Mouse (Mus musculus) layer of hippocampus, postnatal 14 days (tissue): ENCODE measurements around the gene Tmem63a. TPM values are rescaled to one million over a fixed set of nuclear protein-coding genes. Genes with fewer than 3 reads are reported as not detected.

ENCODE experiments used
- DNase-seq, 2 experiments: peaks; one replicate each; pipeline ENCODE4 v3.0.0; 2021 to 2022; ENCODE audit warnings: low spot score in 2 of 2, mixed read lengths in 1 of 2
- total RNA-seq, 2 experiments: library from RNA; stranded (reverse); gene quantifications; 2 replicates each; pipeline ENCODE4 v1.2.3; 2021

Tmem63a gene
- total RNA-seq, 2 experiments from 2014 or later = 8.6 to 11.5 TPM

DNA sequence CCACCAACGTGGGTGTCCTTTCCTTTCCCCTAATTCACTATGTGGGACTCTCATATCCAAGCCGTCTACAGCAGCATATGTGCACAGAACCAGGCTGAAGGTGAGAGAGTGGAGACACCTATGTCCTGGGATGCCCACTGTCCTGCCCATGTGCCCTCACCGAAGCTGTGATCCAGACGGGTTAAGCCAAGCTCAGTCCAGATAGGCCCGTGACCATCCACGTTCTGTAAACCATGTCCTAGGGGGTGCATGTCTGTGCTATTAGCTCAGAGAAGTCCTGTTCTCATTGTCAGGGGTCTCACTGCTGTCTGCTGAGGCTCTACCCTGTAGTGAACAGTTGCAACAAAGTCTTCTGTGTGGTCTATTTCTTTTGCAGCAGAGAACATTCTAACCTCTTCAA is 65.7 kb downstream of the Tmem63a start:
- DNase-seq = no peak

DNA sequence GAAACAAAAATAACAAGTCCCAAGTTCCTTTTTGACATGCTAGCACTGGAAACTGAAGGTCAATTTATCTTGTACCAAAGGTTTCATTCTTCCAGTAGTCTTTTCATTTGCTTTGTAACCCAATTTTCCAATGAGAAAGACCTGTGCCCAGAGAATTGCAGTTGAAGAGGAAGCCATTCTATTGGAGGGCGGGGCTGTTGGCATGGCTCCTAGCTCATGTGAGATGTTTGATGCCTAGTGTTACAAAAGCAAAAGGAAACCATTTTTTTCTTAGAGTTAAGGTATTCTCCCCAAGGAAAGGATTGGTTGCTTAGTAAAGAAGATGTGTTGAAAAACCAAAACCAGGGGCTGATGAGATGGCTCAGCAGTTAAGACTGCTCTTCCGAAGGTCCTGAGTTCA is 66.1 kb downstream of the Tmem63a start:
- no peak for DNase-seq

DNA sequence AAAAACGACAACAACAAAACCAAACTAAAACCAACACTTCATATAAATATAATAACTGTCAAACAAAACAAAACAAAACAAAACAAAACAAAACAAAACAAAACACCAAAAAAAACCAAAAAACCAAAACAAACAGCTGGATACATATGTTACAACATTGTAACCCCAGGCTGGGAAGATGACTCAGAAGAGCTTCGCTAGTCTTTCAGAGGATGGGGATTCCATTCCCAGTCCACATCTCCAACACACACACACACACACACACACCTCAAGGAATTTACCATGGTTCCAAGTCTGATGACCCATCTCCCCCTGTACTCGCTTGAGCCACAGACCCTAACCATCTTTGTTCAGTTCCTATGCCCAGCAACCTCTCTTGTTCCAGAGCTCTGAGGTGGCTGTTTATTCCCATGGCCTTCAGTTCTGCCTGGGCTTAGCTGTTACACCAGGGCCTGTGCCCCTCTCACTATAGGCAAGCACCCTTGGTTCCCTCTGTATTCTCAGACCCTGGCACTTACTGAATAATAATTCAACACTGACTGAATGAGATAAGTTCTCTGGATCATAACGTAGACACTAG is 67.0 kb downstream of the Tmem63a start:
- no peak for DNase-seq

DNA sequence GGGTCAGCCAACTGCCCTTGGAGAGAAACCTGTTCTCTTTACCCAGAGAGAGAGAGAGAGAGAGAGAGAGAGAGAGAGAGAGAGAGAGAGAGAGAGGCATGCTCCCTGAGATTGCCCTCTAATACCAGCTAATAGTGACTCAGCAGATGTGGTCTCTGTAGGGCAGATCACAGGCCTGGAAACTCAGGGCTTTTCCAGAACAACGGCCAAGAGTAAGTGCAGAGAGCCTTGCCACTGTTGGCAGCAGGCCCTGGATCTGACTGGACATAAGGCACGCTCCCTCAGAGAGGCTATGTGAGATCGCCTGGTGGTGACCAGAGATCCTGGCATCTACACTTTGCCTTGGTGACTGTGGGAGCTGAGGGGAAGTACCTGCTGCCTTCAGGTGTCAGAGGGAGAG is 67.6 kb downstream of the Tmem63a start:
- no peak for DNase-seq

DNA sequence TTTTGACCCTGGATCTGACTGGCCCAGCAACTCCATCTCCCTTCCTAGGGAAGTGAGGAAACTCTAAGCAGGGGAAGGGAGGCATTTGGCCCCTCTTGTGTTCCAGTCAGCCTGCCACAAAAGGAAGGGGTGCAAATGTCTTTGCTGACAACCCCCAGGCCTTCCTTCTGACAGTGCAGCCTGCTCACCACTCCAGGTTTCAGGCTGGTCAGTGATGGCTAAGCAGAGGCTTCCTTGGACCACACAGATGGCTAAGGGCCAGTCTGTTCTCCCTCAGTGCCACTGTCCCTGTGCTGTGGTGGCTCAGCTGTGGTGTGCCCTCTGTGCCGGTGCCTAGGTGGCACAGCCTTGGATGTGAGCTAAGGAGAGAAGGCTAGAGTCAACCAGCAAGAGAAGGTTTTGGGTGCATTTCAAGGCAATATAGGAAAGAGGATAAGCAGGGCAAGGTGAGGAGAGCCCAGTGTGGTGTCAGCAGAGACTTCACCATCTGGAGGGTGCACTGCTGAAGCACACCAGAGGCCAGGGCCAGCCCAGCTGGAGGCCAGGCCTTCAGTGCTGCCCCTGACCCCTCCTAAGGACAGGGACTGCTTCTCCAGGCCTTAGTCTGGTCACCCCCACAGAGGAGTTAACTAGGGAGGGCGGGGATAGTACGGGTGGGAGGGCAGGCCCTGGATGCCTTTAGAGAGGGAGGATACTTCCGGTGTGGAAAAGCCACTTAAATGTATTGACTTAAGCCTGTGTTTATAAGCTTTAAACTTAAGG is 68.2 kb downstream of the Tmem63a start:
- no peak for DNase-seq

DNA sequence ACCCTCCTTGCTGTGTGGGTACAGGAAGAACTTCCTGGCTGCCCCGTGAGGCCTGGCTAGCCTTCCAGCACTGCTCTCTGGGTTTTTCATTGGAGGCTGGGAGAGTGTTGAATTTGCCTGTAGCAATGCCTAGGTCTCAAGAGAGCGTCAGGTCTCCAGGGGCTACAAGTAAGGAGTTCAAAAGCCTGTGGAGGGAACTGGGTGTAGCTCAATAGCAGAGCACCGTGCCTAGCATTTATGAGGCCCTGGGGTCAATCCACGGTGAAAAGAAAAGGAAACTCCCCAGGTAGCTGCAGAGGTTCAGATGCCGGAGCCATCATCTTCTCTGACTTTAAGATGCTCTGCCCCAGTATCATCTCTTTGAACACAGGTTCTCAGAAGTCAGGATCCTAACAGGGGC is 69.5 kb downstream of the Tmem63a start:
- no peak for DNase-seq

DNA sequence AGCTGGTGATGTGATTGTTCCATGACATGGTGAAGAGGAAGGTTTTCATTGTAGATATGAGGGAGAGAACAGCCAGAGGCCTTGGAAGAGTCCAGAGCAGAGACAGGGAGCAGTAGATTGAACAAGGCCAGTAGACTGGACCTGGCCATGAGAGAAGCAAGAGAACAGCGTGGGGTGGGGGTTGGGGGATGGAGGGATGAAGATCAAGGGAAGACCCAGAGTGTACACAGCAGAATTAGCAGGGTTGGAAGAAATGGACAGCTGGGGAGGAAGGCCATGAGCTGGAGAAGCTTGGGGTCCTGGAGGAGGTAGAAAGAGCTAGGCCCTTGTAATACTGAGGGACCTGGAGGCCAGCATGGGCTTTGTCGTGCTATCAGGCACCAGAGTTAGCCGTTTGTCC is 70.3 kb downstream of the Tmem63a start:
- no peak for DNase-seq

DNA sequence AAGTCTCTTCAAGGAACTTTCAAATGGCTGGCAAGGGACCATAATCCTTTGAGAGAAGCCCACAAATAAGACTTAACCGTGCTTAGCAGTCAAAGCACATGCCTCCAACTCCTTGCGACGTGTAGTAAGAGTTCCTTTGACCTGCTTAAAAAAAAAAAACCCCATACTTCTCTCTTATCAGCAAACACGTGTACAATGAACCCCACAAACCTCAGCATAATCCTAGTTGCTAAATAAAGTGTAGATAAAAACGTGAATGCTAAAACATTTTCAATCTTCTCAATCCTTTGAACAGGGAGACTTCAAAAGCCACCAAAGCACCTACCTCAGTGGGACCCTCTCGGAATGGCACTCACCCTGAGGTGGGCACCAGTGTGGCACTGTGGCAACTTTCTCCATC is 71.3 kb downstream of the Tmem63a start:
- no peak for DNase-seq

DNA sequence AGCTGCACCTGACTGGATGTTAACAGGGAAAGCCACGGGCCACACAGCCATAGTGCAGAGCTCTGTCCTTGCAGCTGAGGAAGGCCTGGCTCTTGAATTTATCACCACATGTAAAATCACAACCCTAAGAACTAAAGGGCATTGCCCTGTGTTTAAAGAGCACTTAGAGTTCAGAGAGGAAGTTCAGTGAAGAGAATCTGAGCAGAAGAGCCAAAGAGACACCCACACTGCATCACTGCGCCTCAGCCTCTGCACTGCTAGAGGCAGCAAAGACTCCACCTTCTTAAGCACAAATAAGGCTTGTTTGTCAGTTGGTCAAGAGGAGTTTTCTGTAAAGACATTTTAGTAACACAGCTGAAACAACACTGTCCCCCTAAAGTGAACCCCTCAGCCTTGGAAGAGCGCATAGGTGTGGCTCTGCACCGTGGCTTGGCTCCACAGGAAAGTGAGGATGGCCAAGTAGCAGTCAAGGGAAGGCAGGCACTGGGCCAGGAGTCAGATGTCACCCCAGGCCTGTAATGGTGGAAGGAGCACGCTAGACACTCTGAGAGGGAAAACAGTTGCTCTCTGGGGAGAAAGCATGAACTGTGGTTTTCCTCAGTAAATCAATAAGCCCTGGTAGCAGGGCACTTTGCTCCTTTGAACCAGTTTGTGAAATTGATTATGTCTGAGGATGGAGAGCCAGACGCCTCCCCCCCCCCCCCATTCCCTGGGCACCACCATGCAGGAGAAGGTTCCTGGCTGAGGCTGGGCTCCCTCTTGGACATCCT is 72.8 kb downstream of the Tmem63a start:
- no peak for DNase-seq

DNA sequence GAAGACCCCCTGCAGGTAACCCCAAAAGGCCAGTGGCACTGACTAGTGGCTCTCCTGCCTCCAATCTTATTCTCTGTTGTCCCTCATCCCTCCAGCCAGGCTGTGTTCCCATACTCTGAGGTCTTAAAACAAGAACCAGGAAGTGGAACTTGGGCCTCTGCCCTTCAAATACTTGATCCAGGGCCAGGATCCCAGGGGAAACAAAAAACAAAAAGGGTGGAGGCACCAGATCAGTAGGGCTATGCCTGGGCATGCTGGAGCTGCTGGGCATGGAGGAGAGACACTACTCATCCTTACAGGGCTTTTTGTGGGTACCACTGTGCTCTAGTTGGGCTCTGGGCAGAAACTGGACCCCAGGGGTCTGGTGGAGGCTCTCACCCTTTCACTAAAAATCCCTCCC is 73.4 kb downstream of the Tmem63a start:
- peak; percentile 12 to 60 for DNase-seq

DNA sequence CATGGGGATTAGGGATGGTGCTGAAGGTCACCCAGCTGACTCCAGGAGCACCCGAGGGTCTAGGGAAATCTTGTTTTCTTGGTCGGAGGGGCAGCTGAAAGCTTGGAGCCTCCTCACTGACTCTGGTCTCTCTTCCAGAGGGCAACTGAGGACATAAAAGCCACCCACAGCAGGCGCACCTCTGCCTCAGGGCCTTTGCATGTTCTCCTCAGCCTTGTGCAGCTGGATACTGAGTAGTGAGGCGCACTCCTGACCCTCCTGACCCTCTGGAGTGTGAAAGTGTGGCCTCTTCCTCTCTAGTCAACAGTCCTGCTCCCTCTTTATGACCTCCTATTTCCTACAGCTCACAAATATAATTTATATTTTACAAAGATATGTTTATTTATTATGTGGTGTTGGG is 73.9 kb downstream of the Tmem63a start:
- no peak for DNase-seq

DNA sequence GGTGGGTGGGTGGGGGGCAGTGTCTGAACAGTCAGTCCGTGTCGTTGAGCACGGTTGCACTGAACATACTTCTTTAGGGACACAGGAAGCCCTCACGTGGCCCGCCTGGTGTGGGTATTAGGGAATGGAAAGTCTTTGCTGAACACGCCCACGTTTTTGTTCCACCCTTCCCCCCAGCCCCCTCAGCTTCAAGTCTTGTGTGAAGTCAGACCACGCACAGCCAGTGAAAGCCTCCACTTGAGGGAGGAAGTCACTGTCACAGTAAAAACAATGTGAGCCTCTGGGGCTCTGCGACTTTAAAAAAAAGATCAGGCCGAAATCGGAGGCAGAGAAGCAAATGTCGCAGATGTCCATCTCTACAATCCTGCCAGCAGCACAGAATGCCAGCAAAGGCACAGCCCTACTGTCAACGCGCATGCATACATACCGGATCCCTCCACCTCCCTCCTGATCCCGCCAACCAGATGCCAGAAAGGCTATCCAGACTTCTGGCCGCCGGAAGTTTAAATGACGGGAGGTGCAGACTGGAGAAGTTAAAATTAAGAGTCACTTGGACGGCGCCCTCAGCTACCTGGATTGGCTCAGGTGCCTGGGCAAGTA is 74.5 kb downstream of the Tmem63a start:
- peak; percentile 48 to 54 for DNase-seq

DNA sequence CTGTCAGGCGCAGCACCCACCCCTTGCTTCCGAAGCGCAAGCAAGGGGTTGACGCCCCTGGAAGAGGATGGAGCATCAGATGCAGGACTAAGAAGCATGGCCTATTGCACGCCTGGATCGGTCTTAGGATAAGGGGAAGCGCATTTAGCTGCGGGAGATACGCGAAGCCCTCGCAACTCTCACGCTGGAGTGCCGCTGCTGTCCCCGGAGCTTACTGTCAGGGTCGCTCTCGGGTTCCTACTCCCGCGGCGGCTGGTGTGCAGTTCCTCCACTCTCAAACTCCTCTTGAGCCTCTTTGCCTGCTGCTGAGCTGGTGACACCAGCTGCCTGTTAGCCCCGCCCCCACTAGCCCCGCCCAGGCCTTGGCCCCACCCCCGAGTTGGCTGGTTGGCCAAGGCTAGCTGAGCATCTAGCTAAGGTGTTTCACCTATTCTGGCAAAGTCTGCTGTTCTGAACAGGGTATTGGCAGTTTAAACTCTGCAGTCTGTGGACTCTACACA is 75.1 kb downstream of the Tmem63a start:
- DNase-seq = peak; percentile 48 to 59

DNA sequence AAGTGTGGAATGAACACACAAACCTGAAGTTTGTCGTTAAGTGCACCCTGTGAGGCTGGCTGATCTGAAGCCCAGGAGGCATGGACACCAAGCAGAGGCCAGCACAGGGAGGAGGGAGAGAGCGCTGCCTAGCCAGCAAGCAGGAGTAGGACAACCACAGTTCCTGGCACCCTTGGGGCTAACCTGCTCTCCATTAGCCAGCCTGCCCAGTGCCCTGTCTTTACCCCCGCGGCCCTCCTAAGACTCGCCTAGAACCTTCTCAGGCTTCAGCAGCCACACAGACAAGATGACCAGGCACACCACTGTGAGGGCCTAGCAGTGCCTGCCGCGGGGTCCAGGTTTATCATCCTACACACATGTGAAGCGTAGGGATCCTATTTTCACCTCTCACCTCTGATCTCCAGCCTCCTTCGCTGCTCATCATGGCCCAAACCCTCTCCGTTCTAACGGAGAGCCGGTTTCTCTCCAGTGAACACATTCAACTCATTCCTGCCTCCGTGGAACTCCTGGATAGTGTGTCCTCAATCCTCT is 75.8 kb downstream of the Tmem63a start:
- DNase-seq = no peak

DNA sequence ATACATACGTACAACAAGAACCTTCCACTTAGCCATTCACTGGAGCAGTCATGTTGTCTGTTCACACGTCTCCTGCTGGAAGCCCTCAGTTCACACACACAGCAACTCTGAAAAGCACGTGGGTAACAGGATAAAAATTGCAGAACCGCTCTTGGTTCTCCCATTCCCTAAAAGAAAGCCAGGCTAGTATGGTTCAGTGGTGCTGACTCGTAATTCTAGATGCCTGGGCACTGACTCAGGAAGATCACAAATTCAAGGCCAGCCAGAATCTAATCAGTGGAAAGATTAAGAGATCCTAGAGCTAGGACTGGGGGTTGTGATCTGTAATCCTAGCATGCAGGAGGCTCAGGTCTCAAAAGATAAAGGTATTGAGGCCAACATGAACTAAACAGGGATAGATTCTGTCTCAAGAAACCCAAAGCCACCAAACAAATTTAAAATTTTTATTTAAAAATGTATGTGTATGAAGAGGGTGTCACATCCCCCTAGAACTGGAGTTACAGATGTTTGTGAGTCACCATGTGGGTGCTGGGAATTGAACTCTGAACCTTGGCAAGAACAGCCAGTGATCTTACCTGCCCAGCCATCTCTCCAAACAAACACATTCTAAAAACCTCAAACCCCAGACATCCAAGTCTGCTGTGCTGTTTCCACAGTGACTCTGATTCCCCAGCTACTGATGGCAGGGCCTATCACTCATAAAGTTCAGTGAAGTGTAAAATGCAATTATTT is 78.8 kb downstream of the Tmem63a start, which contains the start of gene Ephx1:
TSS of gene Ephx1 (minus strand) at position 149 of the 732 bp plus-strand sequence.
- DNase-seq = no peak

DNA sequence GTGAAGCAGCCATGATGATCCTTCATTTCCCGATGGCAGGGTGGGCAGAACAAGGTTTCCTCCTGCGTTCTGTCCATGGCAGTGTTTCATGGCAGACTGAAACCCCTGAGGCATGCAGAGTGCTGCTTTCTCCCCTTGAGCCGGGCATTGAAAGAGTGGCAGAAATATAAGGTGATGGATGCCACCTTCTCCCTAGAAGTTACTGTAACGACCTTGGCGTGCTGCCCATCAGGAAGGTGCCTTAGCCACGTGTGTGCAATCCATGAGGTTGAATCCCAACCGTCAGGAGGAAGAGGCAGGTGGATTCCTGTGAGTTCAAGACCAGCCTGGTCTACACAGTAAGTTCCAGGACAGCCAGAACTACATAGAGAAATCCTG is 79.3 kb downstream of the Tmem63a start:
- no peak for DNase-seq

DNA sequence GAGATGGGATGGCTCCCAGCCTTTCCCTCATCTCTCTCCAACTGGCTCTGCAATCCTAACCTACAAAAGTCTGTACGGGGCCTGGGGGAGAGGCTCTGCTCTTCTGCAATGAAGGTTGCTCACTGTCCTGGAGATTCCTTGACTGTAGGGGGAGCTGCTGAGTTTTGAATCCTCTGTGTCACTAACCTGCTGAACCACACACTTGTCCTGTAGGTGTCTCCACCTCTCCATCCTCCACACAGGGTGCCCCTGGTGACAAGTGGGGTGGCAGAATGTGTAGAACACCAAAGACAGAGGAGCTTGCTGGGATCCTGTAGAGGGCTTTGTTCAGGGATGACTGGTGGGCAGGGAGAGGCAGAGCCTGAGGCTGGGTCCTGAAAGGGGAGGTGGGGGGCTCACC is 80.1 kb downstream of the Tmem63a start:
- DNase-seq = peak; percentile 10 to 62
